Mouse (Mus musculus) thymus, adult 2 months (tissue): ENCODE results near the gene Ncdn. TPM values are rescaled to one million over a fixed set of nuclear protein-coding genes. Genes with fewer than 3 reads are reported as not detected.

Source experiments
- DNase-seq: peaks from one replicate; pipeline ENCODE4 v3.0.0; 2021
- H3K27ac ChIP-seq: fragments of 200-500 bp; 2 replicates; pipeline ENCODE4 v1.5.1; 2012; ENCODE audit warnings: low read length, control low read depth; ENCODE audit not compliant: control insufficient read depth, insufficient read depth
- H3K27me3 ChIP-seq: fragments of 200-500 bp; 2 replicates; pipeline ENCODE4 v1.6.1; 2012; ENCODE audit warnings: mild to moderate bottlenecking, low read length, moderate library complexity, mixed read lengths; ENCODE audit not compliant: control insufficient read depth, insufficient read depth
- H3K36me3 ChIP-seq: fragments of 200-500 bp; 2 replicates; pipeline ENCODE4 v1.6.1; 2012; ENCODE audit warnings: mild to moderate bottlenecking, low read length, moderate library complexity; ENCODE audit not compliant: control insufficient read depth, insufficient read depth
- H3K4me1 ChIP-seq: fragments of 200-500 bp; replicated peaks from 2 replicates; pipeline ENCODE4 v1.6.1; 2012; ENCODE audit warnings: low read length; ENCODE audit not compliant: control insufficient read depth, insufficient read depth
- H3K4me3 ChIP-seq: fragments of 200-500 bp; 2 replicates; pipeline ENCODE4 v1.5.1; 2012; ENCODE audit warnings: mild to moderate bottlenecking, low read length, control low read depth, moderate library complexity; ENCODE audit not compliant: control insufficient read depth, insufficient read depth
- CTCF ChIP-seq: fragments of 200-500 bp; IDR thresholded peaks from 2 replicates; pipeline ENCODE4 v1.5.1; 2012; ENCODE audit warnings: mild to moderate bottlenecking, control low read depth, low read length, moderate library complexity, borderline replicate concordance; ENCODE audit not compliant: control insufficient read depth, poor library complexity, insufficient read depth; ENCODE audit errors: extremely low read depth
- POLR2A ChIP-seq: fragments of 200-500 bp; IDR thresholded peaks from 2 replicates; pipeline ENCODE4 v1.6.1; 2012; ENCODE audit warnings: mild to moderate bottlenecking, low read length, control low read depth, moderate library complexity; ENCODE audit not compliant: control insufficient read depth, poor library complexity, insufficient read depth; ENCODE audit errors: extremely low read depth
- WGBS: fragments of 180-500 bp; shearing (Covaris S2); methylation state at CpG from one replicate; pipeline ENCODE4 v1.1.7; 2018; 5-methylcytosine and 5-hydroxymethylcytosine counted together
- polyA plus RNA-seq: library from polyadenylated mRNA; depleted of rRNA; stranded (reverse); fragments of >200 nt; gene quantifications from 2 replicates; pipeline ENCODE4 v1.2.3, GENCODE M21; 2012; rRNA removed

The Ncdn gene
- 53.6 and 60.4 TPM in 2 replicates for polyA plus RNA-seq

- TF ChIP-seq POLR2A (peak; percentile 56), CTCF (0 out of 2 replicates have a peak, but pooled peaks have one; percentile 19)
- H3K4me1 ChIP-seq, result peaks cover 10% of the 10 kb centered on the region
- WGBS, result under 1% methylated on average over 71 of the region's 71 CpGs
- no peaks in the 10 kb centered on the region for H3K36me3 ChIP-seq
- DNase-seq, result peak; percentile 95
- no peaks in the 10 kb centered on the region for H3K27me3 ChIP-seq
- no peak within 1 kb of the TSS for H3K27ac ChIP-seq
- H3K4me3 ChIP-seq, result peak within 1 kb of the TSS; percentile 78
Measured at GRCm38 (mm10) chr4:126753268-126754230, at the start of gene Ncdn, which contains the start of gene AU040320. Ncdn (minus strand) TSS chr4:126753438. AU040320 (plus strand) TSS chr4:126753544.

GRCm38 (mm10) chr4:126802174-126802573, 48.9 kb upstream of the Ncdn start:
- no peaks in the 10 kb centered on the region for H3K4me1 ChIP-seq

GRCm38 (mm10) chr4:126792341-126793102, 39.3 kb upstream of the Ncdn start:
- Histone ChIP-seq H3K4me1 (no peaks in the 10 kb centered on the region), H3K27ac (no peak overlapping the region), H3K4me3 (no peak overlapping the region), H3K36me3 (peaks cover 3% of the 10 kb centered on the region; the same call in 1 of the 2 replicates), H3K27me3 (no peaks in the 10 kb centered on the region)
- TF ChIP-seq POLR2A (no peak), CTCF (no peak)
- 97% methylated on average over 7 of the region's 7 CpGs for WGBS
- no peak for DNase-seq

More at GRCm38 (mm10) chr4:126802174-126802573, 48.9 kb upstream of the Ncdn start:
- no peaks in the 10 kb centered on the region for H3K36me3 ChIP-seq
- 99% methylated on average over 8 of the region's 8 CpGs for whole genome bisulfite sequencing
- TF ChIP-seq POLR2A (no peak), CTCF (no peak)
- DNase-seq, result no peak
- H3K27ac ChIP-seq, result no peak overlapping the region
- no peaks in the 10 kb centered on the region for H3K27me3 ChIP-seq
- no peak overlapping the region for H3K4me3 ChIP-seq

- no peak for DNase-seq
- 84% methylated on average over 8 of the region's 8 CpGs for WGBS
- no peaks in the 10 kb centered on the region for H3K27me3 ChIP-seq
- H3K4me3 ChIP-seq, result no peak overlapping the region
- H3K4me1 ChIP-seq, result 0 out of 2 replicates have a peak, but pooled peaks cover 2% of the 10 kb centered on the region
- no peaks in the 10 kb centered on the region for H3K36me3 ChIP-seq
- no peak overlapping the region for H3K27ac ChIP-seq
- TF ChIP-seq CTCF, result no peak
- TF ChIP-seq POLR2A, result no peak
Measured at GRCm38 (mm10) chr4:126782996-126783395, 29.8 kb upstream of the Ncdn start.

DNA sequence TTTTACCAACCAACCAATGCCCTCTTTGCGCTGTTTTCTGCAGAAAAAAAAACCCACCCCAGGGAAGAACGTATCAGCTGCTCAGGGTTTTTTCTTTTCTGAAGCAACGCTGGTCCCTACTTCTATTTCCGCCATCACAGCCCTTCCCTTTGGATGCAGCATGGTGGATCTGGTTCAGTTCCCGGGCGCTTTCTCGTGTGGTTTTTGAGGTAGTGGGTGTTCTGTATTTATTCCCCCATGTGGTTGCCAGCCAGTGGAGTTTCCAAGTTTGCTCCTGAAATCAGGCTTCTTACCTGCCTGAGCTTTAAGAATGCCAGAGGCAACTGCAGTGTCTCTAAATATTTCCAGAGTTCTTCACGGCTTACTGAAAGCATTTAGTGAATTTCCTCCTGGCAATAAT, 29.3 kb upstream of the Ncdn start:
- no peak for DNase-seq
- H3K4me1 ChIP-seq, result 0 out of 2 replicates have a peak, but pooled peaks cover 2% of the 10 kb centered on the region
- H3K27ac ChIP-seq, result no peak overlapping the region
- TF ChIP-seq CTCF (no peak), POLR2A (no peak)
- no peaks in the 10 kb centered on the region for H3K36me3 ChIP-seq
- no peaks in the 10 kb centered on the region for H3K27me3 ChIP-seq
- 97% methylated on average over 8 of the region's 8 CpGs for WGBS
- no peak overlapping the region for H3K4me3 ChIP-seq

GRCm38 (mm10) chr4:126781871-126782270, 28.6 kb upstream of the Ncdn start:
- TF ChIP-seq CTCF, result no peak
- no peak for TF ChIP-seq POLR2A

More at GRCm38 (mm10) chr4:126781871-126782270, 28.6 kb upstream of the Ncdn start:
- Histone ChIP-seq H3K4me3 (no peak overlapping the region), H3K4me1 (0 out of 2 replicates have a peak, but pooled peaks cover 2% of the 10 kb centered on the region), H3K27ac (no peak overlapping the region), H3K27me3 (no peaks in the 10 kb centered on the region), H3K36me3 (no peaks in the 10 kb centered on the region)
- no peak for DNase-seq
- WGBS, result 98% methylated on average over 3 of the region's 3 CpGs
